Mouse (Mus musculus): ENCODE measurements around the gene Gna13. TPM values are rescaled to one million over a fixed set of nuclear protein-coding genes. Genes with fewer than 3 reads are reported as not detected.

Gene Gna13
- polyA plus RNA-seq, 1 experiment from 2014 or later, result 24.5 TPM

- peak overlapping the region; percentile 82 for H3K4me2 ChIP-seq (ENCODE audit: low read depth, low read length)
- peaks cover 26% of the 10 kb centered on the region for H3K4me1 ChIP-seq (ENCODE audit: control insufficient read depth, insufficient read depth, low read length)
- peaks cover 17% of the 10 kb centered on the region for H3K36me3 ChIP-seq (ENCODE audit: control insufficient read depth, insufficient read depth, low read length)
- no peaks in the 10 kb centered on the region for H3K27me3 ChIP-seq (replicated peaks; ENCODE audit: control insufficient read depth, insufficient read depth, low read length)
- ATAC-seq (ENCODE audit: low read depth) (peak; percentile 32), DNase-seq (ENCODE audit: low spot score) (peak; percentile 34)
- WGBS, result 7% methylated on average over 27 of the region's 27 CpGs
- peak overlapping the region; percentile 69 for H3K27ac ChIP-seq (replicated peaks; ENCODE audit: low read depth, low read length)
- H3K4me3 ChIP-seq (ENCODE audit: low read depth, low read length), result peak overlapping the region; percentile 95
- peak overlapping the region; percentile 92 for H3K9ac ChIP-seq (ENCODE audit: low read depth, low read length)
- H3K9me3 ChIP-seq (ENCODE audit: control insufficient read depth, low read length), result no peaks in the 10 kb centered on the region
Measured at GRCm38 (mm10) chr11:109361631-109362462, 784 bp upstream of the Gna13 start.

- WGBS, result 6% methylated on average over 12 of the region's 53 CpGs
- Histone ChIP-seq H3K36me3 (ENCODE audit: control insufficient read depth, insufficient read depth, low read length) (peaks cover 30% of the 10 kb centered on the region), H3K4me2 (ENCODE audit: low read depth, low read length) (peak overlapping the region; percentile 70), H3K9ac (ENCODE audit: low read depth, low read length) (peak overlapping the region; percentile 92), H3K27me3 (replicated peaks; ENCODE audit: control insufficient read depth, insufficient read depth, low read length) (no peaks in the 10 kb centered on the region), H3K4me3 (ENCODE audit: low read depth, low read length) (peak overlapping the region; percentile 95), H3K9me3 (ENCODE audit: control insufficient read depth, low read length) (no peaks in the 10 kb centered on the region), H3K27ac (replicated peaks; ENCODE audit: low read depth, low read length) (peak overlapping the region; percentile 96), H3K4me1 (ENCODE audit: control insufficient read depth, insufficient read depth, low read length) (peaks cover 36% of the 10 kb centered on the region)
- ATAC-seq (ENCODE audit: low read depth) (peak; percentile 42), DNase-seq (ENCODE audit: low spot score) (peak; percentile 17)
Measured at GRCm38 (mm10) chr11:109363191-109364133, 831 bp downstream of the Gna13 start.

- DNase-seq (ENCODE audit: low spot score) (no peak), ATAC-seq (ENCODE audit: low read depth) (no peak)
- H3K4me2 ChIP-seq (ENCODE audit: low read depth, low read length), result peak overlapping the region; percentile 70
- no peak overlapping the region for H3K27ac ChIP-seq (replicated peaks; ENCODE audit: low read depth, low read length)
- peak overlapping the region; percentile 95 for H3K4me3 ChIP-seq (ENCODE audit: low read depth, low read length)
- peak overlapping the region; percentile 43; the same call in 1 of the 2 replicates for H3K9ac ChIP-seq (ENCODE audit: low read depth, low read length)
- no peaks in the 10 kb centered on the region for H3K27me3 ChIP-seq (replicated peaks; ENCODE audit: control insufficient read depth, insufficient read depth, low read length)
- peaks cover 36% of the 10 kb centered on the region for H3K4me1 ChIP-seq (ENCODE audit: control insufficient read depth, insufficient read depth, low read length)
- peaks cover 32% of the 10 kb centered on the region for H3K36me3 ChIP-seq (ENCODE audit: control insufficient read depth, insufficient read depth, low read length)
- no peaks in the 10 kb centered on the region for H3K9me3 ChIP-seq (ENCODE audit: control insufficient read depth, low read length)
- 62% methylated on average over 2 of the region's 2 CpGs for WGBS
Measured at GRCm38 (mm10) chr11:109364337-109364736, 1.7 kb downstream of the Gna13 start.

GRCm38 (mm10) chr11:109364881-109365280, 2.2 kb downstream of the Gna13 start:
- H3K27ac ChIP-seq (replicated peaks; ENCODE audit: low read depth, low read length), result no peak overlapping the region
- peak overlapping the region; percentile 70 for H3K4me2 ChIP-seq (ENCODE audit: low read depth, low read length)
- peak overlapping the region; percentile 43; the same call in 1 of the 2 replicates for H3K9ac ChIP-seq (ENCODE audit: low read depth, low read length)
- DNase-seq (ENCODE audit: low spot score), result no peak
- H3K9me3 ChIP-seq (ENCODE audit: control insufficient read depth, low read length), result no peaks in the 10 kb centered on the region
- no peaks in the 10 kb centered on the region for H3K27me3 ChIP-seq (replicated peaks; ENCODE audit: control insufficient read depth, insufficient read depth, low read length)
- WGBS, result 76% methylated on average over 10 of the region's 10 CpGs
- peaks cover 36% of the 10 kb centered on the region for H3K4me1 ChIP-seq (ENCODE audit: control insufficient read depth, insufficient read depth, low read length)
- H3K4me3 ChIP-seq (ENCODE audit: low read depth, low read length), result peak overlapping the region; percentile 95
- H3K36me3 ChIP-seq (ENCODE audit: control insufficient read depth, insufficient read depth, low read length), result peaks cover 33% of the 10 kb centered on the region
- no peak for ATAC-seq (ENCODE audit: low read depth)

- no peak for ATAC-seq (ENCODE audit: low read depth)
- Histone ChIP-seq H3K4me1 (ENCODE audit: control insufficient read depth, insufficient read depth, low read length) (peaks cover 36% of the 10 kb centered on the region), H3K9me3 (ENCODE audit: control insufficient read depth, low read length) (no peaks in the 10 kb centered on the region), H3K27ac (replicated peaks; ENCODE audit: low read depth, low read length) (no peak overlapping the region), H3K9ac (ENCODE audit: low read depth, low read length) (no peak overlapping the region; the same call in 1 of the 2 replicates), H3K36me3 (ENCODE audit: control insufficient read depth, insufficient read depth, low read length) (peaks cover 33% of the 10 kb centered on the region), H3K4me2 (ENCODE audit: low read depth, low read length) (no peak overlapping the region), H3K4me3 (ENCODE audit: low read depth, low read length) (no peak overlapping the region), H3K27me3 (replicated peaks; ENCODE audit: control insufficient read depth, insufficient read depth, low read length) (no peaks in the 10 kb centered on the region)
- 86% methylated on average over 5 of the region's 5 CpGs for WGBS
- DNase-seq (ENCODE audit: low spot score), result no peak
Measured at GRCm38 (mm10) chr11:109365818-109366217, 3.2 kb downstream of the Gna13 start.

- ATAC-seq (ENCODE audit: low read depth), result no peak
- no peak overlapping the region for H3K4me2 ChIP-seq (ENCODE audit: low read depth, low read length)
- H3K4me1 ChIP-seq (ENCODE audit: control insufficient read depth, insufficient read depth, low read length), result peaks cover 36% of the 10 kb centered on the region
- WGBS, result 78% methylated on average over 15 of the region's 15 CpGs
- H3K27ac ChIP-seq (replicated peaks; ENCODE audit: low read depth, low read length), result no peak overlapping the region
- H3K36me3 ChIP-seq (ENCODE audit: control insufficient read depth, insufficient read depth, low read length), result peaks cover 33% of the 10 kb centered on the region
- no peaks in the 10 kb centered on the region for H3K9me3 ChIP-seq (ENCODE audit: control insufficient read depth, low read length)
- no peak for DNase-seq (ENCODE audit: low spot score)
- no peak overlapping the region for H3K9ac ChIP-seq (ENCODE audit: low read depth, low read length)
- H3K27me3 ChIP-seq (replicated peaks; ENCODE audit: control insufficient read depth, insufficient read depth, low read length), result no peaks in the 10 kb centered on the region
- H3K4me3 ChIP-seq (ENCODE audit: low read depth, low read length), result no peak overlapping the region
Measured at GRCm38 (mm10) chr11:109366802-109367579, 4.4 kb downstream of the Gna13 start.

GRCm38 (mm10) chr11:109369026-109369637, 6.5 kb downstream of the Gna13 start:
- Histone ChIP-seq H3K9ac (ENCODE audit: low read depth, low read length) (no peak overlapping the region), H3K36me3 (ENCODE audit: control insufficient read depth, insufficient read depth, low read length) (peaks cover 36% of the 10 kb centered on the region), H3K4me1 (ENCODE audit: control insufficient read depth, insufficient read depth, low read length) (peaks cover 34% of the 10 kb centered on the region), H3K4me2 (ENCODE audit: low read depth, low read length) (no peak overlapping the region), H3K9me3 (ENCODE audit: control insufficient read depth, low read length) (no peaks in the 10 kb centered on the region), H3K4me3 (ENCODE audit: low read depth, low read length) (no peak overlapping the region), H3K27me3 (replicated peaks; ENCODE audit: control insufficient read depth, insufficient read depth, low read length) (no peaks in the 10 kb centered on the region), H3K27ac (replicated peaks; ENCODE audit: low read depth, low read length) (no peak overlapping the region)
- DNase-seq (ENCODE audit: low spot score) (no peak), ATAC-seq (ENCODE audit: low read depth) (no peak)
- 88% methylated on average over 3 of the region's 3 CpGs for WGBS
